Mouse (Mus musculus) neural tube, embryonic 11.5 days (tissue): ENCODE measurements around the gene Tdrd7. TPM values are rescaled to one million over a fixed set of nuclear protein-coding genes. Genes with fewer than 3 reads are reported as not detected.

ENCODE experiments used
- ATAC-seq: fragments of 200-750 bp; cut with Nextera tagmentation; 2 replicates; pipeline ENCODE4 v1.8.0; 2017; ENCODE audit warnings: moderate number of reproducible peaks, mild to moderate bottlenecking, moderate TSS enrichment, moderate library complexity; ENCODE audit not compliant: insufficient read depth, low FRiP score, low TSS enrichment
- DNase-seq: peaks from one replicate; pipeline ENCODE4 v3.0.0-alpha.2; 2015; ENCODE audit warnings: low spot score
- H3K27ac ChIP-seq: fragments of 300-500 bp; sonication (generic); 2 replicates; pipeline ENCODE4 v1.5.1; 2014; ENCODE audit warnings: low read depth, mild to moderate bottlenecking, low read length
- H3K27me3 ChIP-seq: fragments of 300-500 bp; sonication (generic); 2 replicates; pipeline ENCODE4 v1.6.1; 2014; ENCODE audit warnings: mild to moderate bottlenecking, low read length, mixed read lengths; ENCODE audit not compliant: control insufficient read depth, insufficient read depth
- H3K36me3 ChIP-seq: fragments of 300-500 bp; sonication (generic); 2 replicates; pipeline ENCODE4 v1.6.1; 2014; ENCODE audit warnings: mild to moderate bottlenecking, low read length, moderate library complexity, mixed read lengths; ENCODE audit not compliant: control insufficient read depth, insufficient read depth
- H3K4me1 ChIP-seq: fragments of 300-500 bp; sonication (generic); 2 replicates; pipeline ENCODE4 v1.6.1; 2014; ENCODE audit warnings: low read length, mixed read lengths; ENCODE audit not compliant: control insufficient read depth, insufficient read depth
- H3K4me2 ChIP-seq: fragments of 300-500 bp; sonication (generic); 2 replicates; pipeline ENCODE4 v1.6.1; 2014; ENCODE audit warnings: low read depth, mild to moderate bottlenecking, moderate library complexity
- H3K4me3 ChIP-seq: fragments of 300-500 bp; sonication (generic); 2 replicates; pipeline ENCODE4 v1.5.1; 2014; ENCODE audit warnings: low read depth, low read length
- H3K9ac ChIP-seq: fragments of 300-500 bp; sonication (generic); 2 replicates; pipeline ENCODE4 v1.6.1; 2014; ENCODE audit warnings: mild to moderate bottlenecking, low read length
- H3K9me3 ChIP-seq: fragments of 300-500 bp; sonication (generic); 2 replicates; pipeline ENCODE4 v1.6.1; 2016; ENCODE audit warnings: low read length; ENCODE audit not compliant: control insufficient read depth
- WGBS: fragments of 180-500 bp; shearing (Covaris S2); extraction: QIAGEN DNeasy Blood & Tissue Kit; methylation state at CpG from one replicate; pipeline ENCODE4 v1.1.7; 2014; 5-methylcytosine and 5-hydroxymethylcytosine counted together
- polyA plus RNA-seq: library from polyadenylated mRNA; unstranded; fragments of >200 nt; fragmentation: Nextera tagmentation; extraction: Ambion mirVana; gene quantifications from 2 replicates; pipeline ENCODE4 v1.2.1, GENCODE M21; 2014

Gene Tdrd7
- polyA plus RNA-seq, 1 experiment from 2014 or later, result 16.7 TPM

GRCm38 (mm10) chr4:45969051-45969450 lies 3.9 kb downstream of the Tdrd7 start:
- no peaks in the 10 kb centered on the region for H3K36me3 ChIP-seq
- ATAC-seq (no peak), DNase-seq (no peak)
- peaks cover 5% of the 10 kb centered on the region; the same call in 1 of the 2 replicates for H3K27me3 ChIP-seq
- H3K27ac ChIP-seq, result no peak overlapping the region
- H3K4me1 ChIP-seq, result peaks cover 14% of the 10 kb centered on the region; the same call in 1 of the 2 replicates
- no peak overlapping the region for H3K4me3 ChIP-seq
- 59% methylated on average over 2 of the region's 2 CpGs for WGBS
- no peaks in the 10 kb centered on the region for H3K9me3 ChIP-seq
- no peak overlapping the region for H3K4me2 ChIP-seq
- no peak overlapping the region for H3K9ac ChIP-seq

GRCm38 (mm10) chr4:45970048-45970560 lies 5.0 kb downstream of the Tdrd7 start:
- Histone ChIP-seq H3K27me3 (peaks cover 5% of the 10 kb centered on the region; the same call in 1 of the 2 replicates), H3K36me3 (no peaks in the 10 kb centered on the region), H3K27ac (no peak overlapping the region), H3K9ac (no peak overlapping the region), H3K4me3 (no peak overlapping the region), H3K4me2 (no peak overlapping the region), H3K9me3 (no peaks in the 10 kb centered on the region), H3K4me1 (peaks cover 14% of the 10 kb centered on the region; the same call in 1 of the 2 replicates)
- 62% methylated on average over 7 of the region's 7 CpGs for WGBS
- no peak for DNase-seq
- ATAC-seq, result no peak

- peak; percentile 98 for ATAC-seq
- Histone ChIP-seq H3K4me1 (peaks cover 9% of the 10 kb centered on the region; the same call in 1 of the 2 replicates), H3K36me3 (no peaks in the 10 kb centered on the region), H3K27me3 (peaks cover 5% of the 10 kb centered on the region; the same call in 1 of the 2 replicates), H3K4me2 (peak overlapping the region; percentile 94), H3K9me3 (no peaks in the 10 kb centered on the region), H3K27ac (peak overlapping the region; percentile 34; the same call in 1 of the 2 replicates), H3K9ac (peak overlapping the region; percentile 71), H3K4me3 (peak overlapping the region; percentile 81)
- WGBS, result 7% methylated on average over 37 of the region's 51 CpGs
- peak; percentile 98 for DNase-seq
Observed at GRCm38 (mm10) chr4:45971806-45972447, 6.8 kb downstream of the Tdrd7 start.

- peaks cover 5% of the 10 kb centered on the region; the same call in 1 of the 2 replicates for H3K27me3 ChIP-seq
- peak; percentile 84 for ATAC-seq
- H3K9ac ChIP-seq, result peak overlapping the region; percentile 71
- WGBS, result 0% methylated on average over 46 of the region's 53 CpGs
- H3K9me3 ChIP-seq, result no peaks in the 10 kb centered on the region
- peaks cover 7% of the 10 kb centered on the region; the same call in 1 of the 2 replicates for H3K4me1 ChIP-seq
- peak; percentile 55 for DNase-seq
- peak overlapping the region; percentile 34; the same call in 1 of the 2 replicates for H3K27ac ChIP-seq
- peak overlapping the region; percentile 81 for H3K4me3 ChIP-seq
- no peaks in the 10 kb centered on the region for H3K36me3 ChIP-seq
- H3K4me2 ChIP-seq, result peak overlapping the region; percentile 94
Observed at GRCm38 (mm10) chr4:45972448-45972854, 7.3 kb downstream of the Tdrd7 start.

- Histone ChIP-seq H3K4me2 (peak overlapping the region; percentile 94), H3K9me3 (no peaks in the 10 kb centered on the region), H3K9ac (peak overlapping the region; percentile 71), H3K27ac (no peak overlapping the region), H3K4me3 (peak overlapping the region; percentile 81), H3K27me3 (peaks cover 5% of the 10 kb centered on the region; the same call in 1 of the 2 replicates), H3K36me3 (no peaks in the 10 kb centered on the region), H3K4me1 (peaks cover 5% of the 10 kb centered on the region; the same call in 1 of the 2 replicates)
- ATAC-seq (no peak), DNase-seq (no peak)
- WGBS, result 36% methylated on average over 9 of the region's 9 CpGs
Observed at GRCm38 (mm10) chr4:45972951-45973350, 7.8 kb downstream of the Tdrd7 start.

- Histone ChIP-seq H3K4me1 (peaks cover 2% of the 10 kb centered on the region; the same call in 1 of the 2 replicates), H3K27me3 (peaks cover 5% of the 10 kb centered on the region; the same call in 1 of the 2 replicates), H3K36me3 (no peaks in the 10 kb centered on the region), H3K9me3 (no peaks in the 10 kb centered on the region), H3K27ac (no peak overlapping the region), H3K4me2 (no peak overlapping the region), H3K9ac (no peak overlapping the region), H3K4me3 (no peak overlapping the region)
- DNase-seq (no peak), ATAC-seq (no peak)
- 81% methylated on average over 6 of the region's 6 CpGs for WGBS
Observed at GRCm38 (mm10) chr4:45976931-45977667, 12.0 kb downstream of the Tdrd7 start.

GRCm38 (mm10) chr4:45979916-45980315 lies 14.8 kb downstream of the Tdrd7 start:
- Histone ChIP-seq H3K36me3 (no peaks in the 10 kb centered on the region), H3K27me3 (no peaks in the 10 kb centered on the region), H3K9ac (no peak overlapping the region), H3K4me2 (no peak overlapping the region), H3K4me3 (no peak overlapping the region), H3K27ac (no peak overlapping the region), H3K9me3 (no peaks in the 10 kb centered on the region), H3K4me1 (no peaks in the 10 kb centered on the region)
- ATAC-seq (no peak), DNase-seq (no peak)
- 65% methylated on average over 2 of the region's 2 CpGs for WGBS

GRCm38 (mm10) chr4:45981054-45981453 lies 15.9 kb downstream of the Tdrd7 start:
- Histone ChIP-seq H3K4me2 (no peak overlapping the region), H3K4me1 (no peaks in the 10 kb centered on the region), H3K36me3 (no peaks in the 10 kb centered on the region), H3K9me3 (no peaks in the 10 kb centered on the region), H3K27me3 (no peaks in the 10 kb centered on the region), H3K9ac (no peak overlapping the region), H3K4me3 (no peak overlapping the region), H3K27ac (no peak overlapping the region)
- DNase-seq (no peak), ATAC-seq (no peak)
